Mouse (Mus musculus) megakaryocyte progenitor cell, adult 5-6 weeks (primary cell): Measurements from ENCODE around the gene Elovl4. TPM values are rescaled to one million over a fixed set of nuclear protein-coding genes. Genes with fewer than 3 reads are reported as not detected.
A peak's percentile ranks its signal among the peaks of the same experiment; 100 is the strongest.

ENCODE experiments used
- ATAC-seq: replicated peaks from 2 replicates; pipeline ENCODE4 v1.8.0; 2016; ENCODE audit warnings: mild to moderate bottlenecking, moderate TSS enrichment, inconsistent platforms; ENCODE audit not compliant: poor library complexity
- total RNA-seq, 2 experiments: library from RNA; stranded (forward) in 1 of 2; stranded (reverse) in 1 of 2; fragments of 157-497, 149-512 nt in 1 of 2; fragments of 200-1000 nt in 1 of 2; gene quantifications; 2 replicates each; pipeline versions ENCODE4 v1.2.3 to v1.2.4; 2015 to 2017

The Elovl4 gene
- total RNA-seq (2015) (not detected in 2 replicates), total RNA-seq (2017) (not detected in 2 replicates)

- peak; percentile 56 for ATAC-seq
Measured at GRCm38 (mm10) chr9:83805977-83806815, at the start of gene Elovl4. Gene Elovl4, minus strand, starts transcription at chr9:83806277.

GRCm38 (mm10) chr9:83852464-83852863, 46.4 kb upstream of the Elovl4 start:
- ATAC-seq: no peak

GRCm38 (mm10) chr9:83834748-83835313, 28.8 kb upstream of the Elovl4 start:
- peak; percentile 45; the same call in 1 of the 2 replicates for ATAC-seq

DNA sequence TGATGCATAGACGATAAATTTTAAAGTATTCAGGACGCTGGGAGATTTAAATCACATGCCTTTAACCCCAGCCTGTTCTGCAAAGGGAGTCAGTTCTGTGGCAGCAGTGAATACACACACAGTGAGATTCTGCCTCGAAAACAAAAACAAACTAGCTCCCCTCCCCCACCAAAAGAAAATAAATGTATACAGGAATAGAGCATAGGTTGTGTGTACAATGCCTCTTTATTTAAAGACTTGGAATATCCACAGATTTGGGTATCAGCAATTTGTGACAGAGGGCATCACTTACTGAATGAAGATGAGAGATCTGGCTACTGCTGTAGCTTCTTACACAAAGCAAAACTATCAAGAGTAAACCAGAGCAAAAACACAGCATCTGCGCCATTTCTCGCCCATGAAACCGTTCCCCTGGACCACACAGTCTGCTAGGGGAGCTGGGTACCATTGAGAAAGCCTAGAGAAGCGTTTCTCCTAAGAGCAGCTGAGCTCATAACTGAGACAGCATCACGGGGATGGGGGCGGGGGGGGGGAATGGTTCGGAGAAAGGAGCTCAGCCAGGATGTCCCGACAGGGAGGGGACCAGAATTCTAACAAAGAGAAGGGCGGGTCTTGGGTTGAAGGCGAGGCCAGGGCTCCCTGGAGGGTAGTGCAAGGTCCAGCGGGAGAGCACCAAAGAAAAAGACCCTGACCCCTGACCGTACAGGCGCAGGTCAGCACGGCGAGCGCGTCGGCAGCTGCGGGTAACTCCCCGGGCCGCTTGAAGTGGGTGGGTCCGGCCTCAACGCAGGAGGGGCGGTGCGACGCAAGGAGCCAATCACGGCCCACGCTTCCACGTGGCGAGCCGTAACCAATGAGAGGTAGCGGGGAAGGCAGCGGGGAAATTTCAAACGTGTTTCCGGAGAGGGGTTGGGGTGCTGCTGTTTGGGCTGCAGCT, 28.0 kb upstream of the Elovl4 start, which contains the start of gene Ttk:
Gene Ttk, plus strand, starts transcription at position 879 of the 937 bp plus-strand sequence.
- peak; percentile 94 for ATAC-seq

GRCm38 (mm10) chr9:83831152-83831551, 25.1 kb upstream of the Elovl4 start:
- no peak for ATAC-seq

GRCm38 (mm10) chr9:83829896-83830295, 23.8 kb upstream of the Elovl4 start:
- ATAC-seq: no peak

- ATAC-seq: no peak
Measured at GRCm38 (mm10) chr9:83822925-83823324, 16.8 kb upstream of the Elovl4 start.

DNA sequence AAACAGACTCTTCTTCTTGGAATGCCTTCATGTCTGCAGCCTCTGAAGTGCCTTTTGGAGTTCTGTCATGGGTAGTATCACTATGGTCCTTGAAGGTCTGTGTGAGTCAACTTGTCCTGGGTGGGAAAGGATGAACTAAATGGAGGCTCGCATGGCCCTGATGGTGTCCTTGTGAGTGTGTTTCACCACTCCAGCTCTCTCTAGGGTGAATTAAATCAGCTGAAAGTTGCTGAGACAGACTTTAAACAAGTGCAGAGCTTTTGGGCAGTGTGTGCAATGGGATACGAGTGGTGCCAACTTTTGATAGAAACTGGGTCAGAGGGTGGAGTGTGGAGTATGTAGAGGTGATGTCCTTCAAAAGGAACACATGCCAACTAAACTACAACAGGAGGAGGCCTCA, 14.9 kb upstream of the Elovl4 start:
- no peak for ATAC-seq

DNA sequence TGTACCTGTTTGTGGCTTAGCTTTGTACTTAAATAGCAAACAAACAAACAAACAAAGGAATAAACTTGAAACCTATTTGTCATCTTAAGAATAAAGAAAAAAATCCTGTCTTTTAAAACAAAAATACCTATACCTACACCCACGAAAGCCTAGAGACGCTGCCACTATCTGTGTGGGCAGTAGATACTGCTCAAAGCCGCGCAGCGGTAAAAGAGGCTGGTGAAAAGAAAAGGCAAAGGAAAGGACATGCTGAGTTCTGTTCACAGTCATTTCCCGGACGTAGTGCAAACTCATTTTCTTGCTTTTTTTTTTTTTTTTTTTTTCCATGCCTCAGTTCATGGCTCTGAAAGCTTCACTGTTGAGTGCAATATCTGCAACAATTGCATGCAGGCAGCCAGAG, 13.1 kb upstream of the Elovl4 start:
- no peak for ATAC-seq

DNA sequence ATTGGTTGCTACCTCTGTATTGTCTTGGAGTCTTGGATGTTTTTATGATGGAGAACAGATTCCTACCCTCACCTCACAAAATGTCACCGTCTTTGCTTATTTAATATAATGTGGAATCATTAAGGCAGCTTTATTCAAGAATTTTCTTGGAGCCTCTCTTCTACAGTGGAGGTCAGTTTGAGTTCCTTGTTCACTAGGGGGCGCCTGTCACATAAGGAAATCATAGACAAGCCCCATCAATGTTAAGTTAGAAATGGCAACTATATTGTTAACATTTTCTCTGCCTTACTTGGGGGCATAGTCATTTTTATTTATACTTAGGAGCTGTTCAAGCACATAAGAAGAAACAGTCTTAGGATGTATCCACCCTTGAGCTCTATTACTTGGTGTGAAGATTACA, 1.5 kb upstream of the Elovl4 start:
- ATAC-seq: peak; percentile 58

GRCm38 (mm10) chr9:83805164-83805976, 707 bp downstream of the Elovl4 start:
- peak; percentile 41; the same call in 1 of the 2 replicates for ATAC-seq

- ATAC-seq: peak; percentile 43; the same call in 1 of the 2 replicates
Measured at GRCm38 (mm10) chr9:83804341-83804740, 1.7 kb downstream of the Elovl4 start.

- no peak for ATAC-seq
Measured at GRCm38 (mm10) chr9:83797898-83798297, 8.2 kb downstream of the Elovl4 start.

GRCm38 (mm10) chr9:83796875-83797274, 9.2 kb downstream of the Elovl4 start:
- ATAC-seq: no peak

GRCm38 (mm10) chr9:83789326-83789725, 16.8 kb downstream of the Elovl4 start:
- no peak for ATAC-seq

DNA sequence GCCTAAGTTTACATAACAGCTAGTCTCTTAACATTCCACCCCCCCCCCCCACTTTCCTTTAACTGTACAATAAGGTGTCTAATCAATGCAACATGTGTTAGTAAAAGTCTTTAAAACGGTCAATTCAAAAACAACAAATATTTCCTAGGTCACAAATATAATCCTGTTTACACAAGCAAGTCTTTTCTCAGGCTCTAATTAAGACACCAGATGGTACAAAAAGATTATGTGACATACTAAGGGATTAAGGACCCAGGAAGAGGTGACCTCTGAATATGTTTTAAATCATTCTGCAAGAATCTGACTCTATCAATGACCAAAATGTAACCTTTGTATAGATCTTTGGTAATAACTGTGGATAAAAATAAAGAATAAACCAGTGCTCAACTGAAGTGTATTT, 20.6 kb downstream of the Elovl4 start:
- no peak for ATAC-seq

DNA sequence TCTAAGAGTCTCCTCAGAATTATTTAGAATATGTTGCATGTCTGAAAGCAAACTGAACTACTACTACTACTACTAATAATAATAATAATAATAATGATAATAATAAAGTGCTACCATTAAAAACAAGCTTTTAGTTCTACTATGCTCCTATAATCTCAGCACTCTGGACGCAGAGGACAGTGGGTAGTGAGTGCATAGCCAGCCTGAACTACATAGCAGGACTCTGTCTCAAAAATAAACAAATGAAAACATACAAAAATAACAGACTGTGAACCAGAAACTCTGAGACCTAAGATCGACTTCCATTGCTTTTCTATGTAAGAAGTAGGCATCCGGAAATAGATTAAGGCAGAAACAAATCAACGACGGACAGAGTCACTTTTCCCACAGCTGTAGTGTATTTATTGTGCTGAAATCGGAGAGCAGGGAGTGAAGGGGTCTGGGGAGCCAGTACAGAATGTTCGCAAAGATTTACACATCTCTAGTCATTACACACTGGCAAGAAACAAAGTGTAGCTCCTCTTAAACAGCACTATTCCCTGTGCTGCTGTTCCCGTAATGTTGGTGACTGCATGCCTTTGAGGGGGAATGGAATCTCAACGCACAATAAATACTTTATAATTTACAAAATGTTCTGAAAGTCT, 27.6 kb downstream of the Elovl4 start:
- ATAC-seq: no peak

DNA sequence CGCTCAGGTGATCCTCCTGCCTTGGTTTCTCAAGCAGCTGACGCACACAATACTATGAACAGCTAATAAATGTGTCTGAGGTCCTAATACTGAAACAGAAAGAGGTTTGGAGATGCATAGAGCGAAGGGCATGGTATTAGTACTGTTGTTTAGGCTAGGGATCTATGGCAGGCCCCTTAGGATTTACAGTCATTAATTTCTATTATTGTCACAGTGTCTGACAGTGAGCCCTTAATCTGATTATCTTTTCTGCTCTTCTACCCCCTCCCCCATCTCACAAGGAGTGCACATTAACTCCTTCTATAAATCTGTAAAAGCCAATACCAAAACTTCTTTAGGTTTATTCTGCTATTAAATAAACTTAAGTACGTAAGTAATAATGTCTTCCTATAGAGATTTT, 44.8 kb downstream of the Elovl4 start:
- no peak for ATAC-seq

GRCm38 (mm10) chr9:83731877-83732276, 74.2 kb downstream of the Elovl4 start:
- no peak for ATAC-seq

- no peak for ATAC-seq
Measured at GRCm38 (mm10) chr9:83730836-83731235, 75.2 kb downstream of the Elovl4 start.
